Mouse (Mus musculus) kidney, adult 2 months (tissue): ENCODE results near the gene Gm28048.

Source experiments
- CTCF ChIP-seq: fragments of 200-500 bp; conservative IDR thresholded peaks from 2 replicates; pipeline ENCODE4 v1.5.1; 2011; ENCODE audit warnings: low read depth, mild to moderate bottlenecking, control low read depth, low read length, moderate library complexity, mixed read lengths; ENCODE audit not compliant: insufficient read depth, insufficient read length
- POLR2A ChIP-seq: fragments of 200-500 bp; IDR thresholded peaks from one replicate; pipeline ENCODE4 v1.6.1; 2011; ENCODE audit warnings: low read depth, low read length, control low read depth

DNA sequence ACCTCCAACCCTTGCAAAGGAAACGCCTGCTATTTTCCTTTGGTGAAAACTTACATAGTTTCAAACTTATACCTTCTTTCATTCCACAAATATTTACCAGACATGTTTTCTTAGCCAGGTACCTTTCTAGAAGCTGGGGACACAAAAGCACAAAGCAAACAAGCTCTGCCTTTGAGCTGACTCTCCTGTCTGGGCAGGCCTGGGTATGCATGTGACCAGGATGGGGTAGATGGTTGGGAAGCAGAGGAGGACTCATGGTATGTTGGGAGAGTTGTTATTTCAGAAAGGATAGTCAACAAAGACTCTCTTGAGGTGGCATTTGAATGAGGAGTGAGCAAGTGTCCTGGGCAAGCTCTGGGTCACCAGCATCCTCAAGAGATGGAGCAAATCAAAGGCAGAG is 31.2 kb upstream of the Gm28048 start:
- no peak for TF ChIP-seq CTCF
- TF ChIP-seq POLR2A = no peak
